Mouse (Mus musculus): ENCODE data around the gene Mark3. TPM values are rescaled to one million over a fixed set of nuclear protein-coding genes. Genes with fewer than 3 reads are reported as not detected.

The Mark3 gene
- polyA plus RNA-seq, 1 experiment: 42.1 TPM

DNA sequence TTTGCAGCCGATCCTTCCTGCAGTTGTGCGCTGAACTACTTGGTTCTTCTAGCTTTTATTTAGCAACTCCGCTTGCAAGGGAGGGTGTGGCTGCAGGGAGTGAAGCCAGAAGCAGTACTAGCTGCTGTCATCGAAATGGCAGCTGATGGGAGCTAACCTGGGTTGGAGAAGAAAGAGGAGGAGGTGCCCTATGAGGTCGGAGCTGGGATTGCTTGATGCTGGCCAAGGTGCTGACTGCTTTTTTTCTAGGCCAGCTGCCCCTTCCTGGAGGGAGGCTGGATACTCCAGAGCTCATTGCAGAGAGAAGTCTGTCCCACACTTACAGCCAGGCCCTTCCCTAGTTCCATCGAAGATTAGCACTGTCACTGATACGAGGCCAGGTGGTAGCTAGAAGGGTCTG is 104.7 kb downstream of the Mark3 start:
- H3K36me3 ChIP-seq (ENCODE audit: control insufficient read depth, insufficient read depth): peaks cover 2% of the 10 kb centered on the region
- peaks cover 15% of the 10 kb centered on the region for H3K79me2 ChIP-seq (ENCODE audit: control insufficient read depth, insufficient read depth)
- H3K4me3 ChIP-seq: peak overlapping the region; percentile 88
- no peaks in the 10 kb centered on the region for H3K27me3 ChIP-seq (ENCODE audit: control insufficient read depth, insufficient read depth, insufficient read length)
- H3K4me2 ChIP-seq (ENCODE audit: low read depth): peak overlapping the region; percentile 92
- TF ChIP-seq REST (IDR thresholded peaks at IDR 0.05; ENCODE audit: insufficient read depth, insufficient read length) (peak; percentile 44), SRF (IDR thresholded peaks at IDR 0.05; ENCODE audit: control insufficient read depth, insufficient read length, low read depth) (no peak)
- H3ac ChIP-seq (ENCODE audit: control insufficient read depth, insufficient read length): peak overlapping the region; percentile 1

DNA sequence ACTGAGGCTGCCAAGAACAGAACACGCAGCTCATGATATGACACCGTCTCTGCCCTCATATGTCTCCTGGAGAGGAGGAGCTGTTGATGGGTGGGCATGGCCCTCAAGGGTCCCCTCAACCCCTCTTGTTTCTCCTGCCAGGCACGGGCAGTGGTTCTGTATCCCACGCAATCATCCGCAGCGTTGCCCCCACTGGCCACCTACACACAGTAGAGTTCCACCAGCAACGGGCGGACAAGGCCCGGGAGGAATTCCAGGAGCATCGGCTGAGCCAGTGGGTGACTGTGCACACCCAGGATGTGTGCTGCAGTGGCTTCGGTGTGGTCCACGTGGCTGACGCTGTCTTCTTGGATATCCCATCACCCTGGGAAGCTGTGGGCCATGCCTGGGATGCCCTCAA is 106.3 kb downstream of the Mark3 start:
- no peaks in the 10 kb centered on the region for H3K27me3 ChIP-seq (ENCODE audit: control insufficient read depth, insufficient read depth, insufficient read length)
- TF ChIP-seq TCF12 (IDR thresholded peaks at IDR 0.05; ENCODE audit: insufficient read depth, poor library complexity, severe bottlenecking) (no peak), CEBPB (IDR thresholded peaks at IDR 0.05; ENCODE audit: insufficient read depth, poor library complexity, severe bottlenecking) (no peak), SRF (IDR thresholded peaks at IDR 0.05; ENCODE audit: control insufficient read depth, insufficient read length, low read depth) (no peak), USF1 (IDR thresholded peaks at IDR 0.05; ENCODE audit: low read depth) (no peak), TCF3 (IDR thresholded peaks at IDR 0.05; ENCODE audit: insufficient read length, low read depth) (no peak), POLR2A (IDR thresholded peaks at IDR 0.05; ENCODE audit: insufficient read length, low read depth) (no peak), MYOG (IDR thresholded peaks at IDR 0.05; ENCODE audit: control insufficient read depth in 1 of 3, insufficient read depth in 1 of 3, insufficient read length in 2 of 3, low read depth in 2 of 3) (no peak), REST (IDR thresholded peaks at IDR 0.05; ENCODE audit: insufficient read depth, insufficient read length) (no peak), E2F4 (IDR thresholded peaks at IDR 0.05; ENCODE audit: insufficient read depth) (no peak), MAX (IDR thresholded peaks at IDR 0.05; ENCODE audit: low read depth) (no peak), MYOD1 (IDR thresholded peaks at IDR 0.05; ENCODE audit: control insufficient read depth in 1 of 3, insufficient read length in 2 of 3, low read depth in 2 of 3) (no peak), POLR2AphosphoS2 (IDR thresholded peaks at IDR 0.05; ENCODE audit: insufficient read length, low read depth) (no peak)
- no peak overlapping the region for H3K4me2 ChIP-seq (ENCODE audit: low read depth)
- no peak overlapping the region for H3K4me3 ChIP-seq
- H3K36me3 ChIP-seq (ENCODE audit: control insufficient read depth, insufficient read depth): peaks cover 5% of the 10 kb centered on the region
- H3K79me2 ChIP-seq (ENCODE audit: control insufficient read depth, insufficient read depth): peaks cover 15% of the 10 kb centered on the region
- H3ac ChIP-seq (ENCODE audit: control insufficient read depth, insufficient read length): no peak overlapping the region

DNA sequence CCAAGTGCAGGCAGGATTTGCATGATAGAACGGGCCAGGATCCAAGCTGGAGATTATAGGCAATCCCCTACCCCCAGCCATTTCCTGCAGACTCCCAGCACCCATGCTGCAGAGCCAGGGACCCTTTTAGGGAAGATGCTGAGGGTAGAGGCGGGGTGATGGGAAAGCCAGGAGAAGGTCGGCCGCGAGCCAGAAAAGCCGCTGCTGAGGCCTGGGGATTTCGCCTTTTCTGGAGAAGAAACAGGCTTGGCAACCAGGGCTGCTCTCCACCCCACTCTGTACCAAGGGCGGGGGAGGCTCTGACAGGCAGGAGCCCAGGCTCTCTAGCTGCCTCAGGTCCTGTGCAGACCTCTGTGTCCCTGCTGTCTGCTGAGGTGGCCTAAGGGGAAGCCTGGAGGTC is 107.0 kb downstream of the Mark3 start:
- Histone ChIP-seq H3ac (ENCODE audit: control insufficient read depth, insufficient read length) (no peak overlapping the region), H3K27me3 (ENCODE audit: control insufficient read depth, insufficient read depth, insufficient read length) (no peaks in the 10 kb centered on the region), H3K36me3 (ENCODE audit: control insufficient read depth, insufficient read depth) (peaks cover 5% of the 10 kb centered on the region), H3K4me2 (ENCODE audit: low read depth) (no peak overlapping the region), H3K79me2 (ENCODE audit: control insufficient read depth, insufficient read depth) (peaks cover 15% of the 10 kb centered on the region), H3K4me3 (no peak overlapping the region)
- TF ChIP-seq MYOD1 (IDR thresholded peaks at IDR 0.05; ENCODE audit: control insufficient read depth in 1 of 3, insufficient read length in 2 of 3, low read depth in 2 of 3): no peak
- no peak for TF ChIP-seq USF1 (IDR thresholded peaks at IDR 0.05; ENCODE audit: low read depth)
- TF ChIP-seq POLR2A (IDR thresholded peaks at IDR 0.05; ENCODE audit: insufficient read length, low read depth): no peak
- no peak for TF ChIP-seq E2F4 (IDR thresholded peaks at IDR 0.05; ENCODE audit: insufficient read depth)
- TF ChIP-seq CEBPB (IDR thresholded peaks at IDR 0.05; ENCODE audit: insufficient read depth, poor library complexity, severe bottlenecking): no peak
- TF ChIP-seq MYOG (IDR thresholded peaks at IDR 0.05; ENCODE audit: control insufficient read depth in 1 of 3, insufficient read depth in 1 of 3, insufficient read length in 2 of 3, low read depth in 2 of 3): no peak
- TF ChIP-seq TCF12 (IDR thresholded peaks at IDR 0.05; ENCODE audit: insufficient read depth, poor library complexity, severe bottlenecking): no peak
- no peak for TF ChIP-seq TCF3 (IDR thresholded peaks at IDR 0.05; ENCODE audit: insufficient read length, low read depth)
- no peak for TF ChIP-seq SRF (IDR thresholded peaks at IDR 0.05; ENCODE audit: control insufficient read depth, insufficient read length, low read depth)
- TF ChIP-seq MAX (IDR thresholded peaks at IDR 0.05; ENCODE audit: low read depth): no peak
- no peak for TF ChIP-seq POLR2AphosphoS2 (IDR thresholded peaks at IDR 0.05; ENCODE audit: insufficient read length, low read depth)
- no peak for TF ChIP-seq REST (IDR thresholded peaks at IDR 0.05; ENCODE audit: insufficient read depth, insufficient read length)

DNA sequence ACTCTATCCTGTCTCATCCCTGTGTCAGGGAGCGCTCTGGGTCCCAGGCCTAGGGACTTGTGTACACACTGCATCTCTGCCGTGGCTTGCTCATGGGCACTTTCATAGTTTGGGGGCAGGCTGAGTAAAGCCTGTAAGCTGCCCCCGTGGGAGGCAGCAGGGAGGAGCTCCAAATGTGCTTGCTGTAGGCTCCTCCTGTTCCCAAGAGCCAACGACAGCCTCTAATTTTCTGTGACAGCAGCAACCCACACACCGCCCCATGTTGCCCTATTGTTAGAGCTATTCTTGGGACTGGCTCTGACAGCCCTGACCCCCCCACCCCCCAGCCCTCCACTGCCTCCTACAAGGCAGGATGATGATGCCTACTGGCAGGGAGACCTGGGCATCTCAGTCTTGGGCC is 107.7 kb downstream of the Mark3 start:
- H3K79me2 ChIP-seq (ENCODE audit: control insufficient read depth, insufficient read depth): peaks cover 15% of the 10 kb centered on the region
- TF ChIP-seq SRF (IDR thresholded peaks at IDR 0.05; ENCODE audit: control insufficient read depth, insufficient read length, low read depth) (no peak), TCF12 (IDR thresholded peaks at IDR 0.05; ENCODE audit: insufficient read depth, poor library complexity, severe bottlenecking) (no peak), MAX (IDR thresholded peaks at IDR 0.05; ENCODE audit: low read depth) (no peak), USF1 (IDR thresholded peaks at IDR 0.05; ENCODE audit: low read depth) (no peak), E2F4 (IDR thresholded peaks at IDR 0.05; ENCODE audit: insufficient read depth) (no peak), MYOG (IDR thresholded peaks at IDR 0.05; ENCODE audit: control insufficient read depth in 1 of 3, insufficient read depth in 1 of 3, insufficient read length in 2 of 3, low read depth in 2 of 3) (no peak), TCF3 (IDR thresholded peaks at IDR 0.05; ENCODE audit: insufficient read length, low read depth) (no peak), REST (IDR thresholded peaks at IDR 0.05; ENCODE audit: insufficient read depth, insufficient read length) (no peak), POLR2A (IDR thresholded peaks at IDR 0.05; ENCODE audit: insufficient read length, low read depth) (no peak), POLR2AphosphoS2 (IDR thresholded peaks at IDR 0.05; ENCODE audit: insufficient read length, low read depth) (no peak), MYOD1 (IDR thresholded peaks at IDR 0.05; ENCODE audit: control insufficient read depth in 1 of 3, insufficient read length in 2 of 3, low read depth in 2 of 3) (no peak), CEBPB (IDR thresholded peaks at IDR 0.05; ENCODE audit: insufficient read depth, poor library complexity, severe bottlenecking) (no peak)

DNA sequence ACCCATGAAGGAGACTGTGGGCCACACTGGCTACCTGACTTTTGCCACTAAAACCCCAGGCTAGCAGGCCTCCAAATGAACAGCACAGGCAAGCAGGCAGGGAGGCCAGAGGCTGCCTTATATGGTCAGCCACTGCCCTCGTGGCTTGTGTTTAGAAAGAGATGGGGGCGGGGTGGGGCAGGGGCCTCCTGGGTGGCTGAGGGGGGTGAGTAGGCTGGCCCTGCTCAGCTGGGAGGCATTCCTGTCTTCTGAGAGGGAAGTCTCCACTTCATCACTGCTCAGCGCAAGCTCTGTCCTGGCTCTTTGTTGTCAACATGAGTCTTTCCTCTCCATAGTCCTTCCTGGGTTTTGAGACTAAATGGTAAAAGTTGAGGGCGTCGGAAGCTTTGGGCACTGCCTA is 108.5 kb downstream of the Mark3 start:
- H3K4me2 ChIP-seq (ENCODE audit: low read depth): no peak overlapping the region
- TF ChIP-seq MYOG (IDR thresholded peaks at IDR 0.05; ENCODE audit: control insufficient read depth in 1 of 3, insufficient read depth in 1 of 3, insufficient read length in 2 of 3, low read depth in 2 of 3): no peak
- TF ChIP-seq MYOD1 (IDR thresholded peaks at IDR 0.05; ENCODE audit: control insufficient read depth in 1 of 3, insufficient read length in 2 of 3, low read depth in 2 of 3): no peak
- TF ChIP-seq MAX (IDR thresholded peaks at IDR 0.05; ENCODE audit: low read depth): no peak
- TF ChIP-seq POLR2A (IDR thresholded peaks at IDR 0.05; ENCODE audit: insufficient read length, low read depth): no peak
- TF ChIP-seq TCF3 (IDR thresholded peaks at IDR 0.05; ENCODE audit: insufficient read length, low read depth): no peak
- no peak for TF ChIP-seq TCF12 (IDR thresholded peaks at IDR 0.05; ENCODE audit: insufficient read depth, poor library complexity, severe bottlenecking)
- no peak for TF ChIP-seq CEBPB (IDR thresholded peaks at IDR 0.05; ENCODE audit: insufficient read depth, poor library complexity, severe bottlenecking)
- TF ChIP-seq USF1 (IDR thresholded peaks at IDR 0.05; ENCODE audit: low read depth): no peak
- peaks cover 15% of the 10 kb centered on the region for H3K79me2 ChIP-seq (ENCODE audit: control insufficient read depth, insufficient read depth)
- no peak overlapping the region for H3K4me3 ChIP-seq
- no peaks in the 10 kb centered on the region for H3K27me3 ChIP-seq (ENCODE audit: control insufficient read depth, insufficient read depth, insufficient read length)
- H3K36me3 ChIP-seq (ENCODE audit: control insufficient read depth, insufficient read depth): peaks cover 5% of the 10 kb centered on the region
- no peak overlapping the region for H3ac ChIP-seq (ENCODE audit: control insufficient read depth, insufficient read length)

More for the DNA sequence above, 107.7 kb downstream of the Mark3 start:
- Histone ChIP-seq H3ac (ENCODE audit: control insufficient read depth, insufficient read length) (no peak overlapping the region), H3K36me3 (ENCODE audit: control insufficient read depth, insufficient read depth) (peaks cover 5% of the 10 kb centered on the region), H3K27me3 (ENCODE audit: control insufficient read depth, insufficient read depth, insufficient read length) (no peaks in the 10 kb centered on the region), H3K4me2 (ENCODE audit: low read depth) (no peak overlapping the region), H3K4me3 (no peak overlapping the region)

Data from myocyte (in vitro differentiated cells).